Mouse (Mus musculus): ENCODE data around the gene Tbc1d2b. TPM values are rescaled to one million over a fixed set of nuclear protein-coding genes. Genes with fewer than 3 reads are reported as not detected.

The Tbc1d2b gene
- polyA plus RNA-seq, 1 experiment from 2014 or later = 20.9 TPM

DNA sequence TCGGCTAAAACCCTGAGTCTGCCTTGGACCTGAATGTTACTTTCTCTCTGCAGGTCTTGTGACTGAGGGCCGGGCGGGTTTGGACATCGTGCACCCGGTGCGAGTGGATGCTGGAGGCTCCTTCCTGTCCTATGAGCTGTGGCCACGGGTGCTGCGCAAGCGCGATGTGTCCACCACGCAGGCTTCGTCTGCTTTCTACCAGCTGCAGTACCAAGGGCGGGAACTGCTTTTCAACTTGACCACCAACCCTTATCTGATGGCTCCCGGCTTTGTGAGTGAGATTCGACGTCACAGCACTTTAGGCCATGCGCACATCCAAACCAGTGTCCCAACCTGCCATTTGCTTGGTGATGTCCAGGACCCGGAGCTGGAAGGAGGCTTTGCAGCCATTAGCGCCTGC lies 99.2 kb downstream of the Tbc1d2b start:
- ATAC-seq (replicated peaks; ENCODE audit: low FRiP score, low TSS enrichment, low read depth) (no peak), DNase-seq (ENCODE audit: low spot score) (no peak)
- H3K27me3 ChIP-seq (replicated peaks; ENCODE audit: control insufficient read depth, insufficient read depth, low read length) = no peaks in the 10 kb centered on the region
- 96% methylated on average over 19 of the region's 19 CpGs for WGBS
- H3K27ac ChIP-seq (ENCODE audit: low read depth) = no peak overlapping the region
- H3K4me2 ChIP-seq (ENCODE audit: low read length) = no peak overlapping the region
- H3K9me3 ChIP-seq (ENCODE audit: control insufficient read depth, low read length) = no peaks in the 10 kb centered on the region
- no peak overlapping the region for H3K9ac ChIP-seq (ENCODE audit: low read length)
- no peaks in the 10 kb centered on the region for H3K4me1 ChIP-seq (replicated peaks; ENCODE audit: control insufficient read depth, insufficient read depth, low read length)
- H3K4me3 ChIP-seq (ENCODE audit: low read depth, low read length) = no peak overlapping the region
- peaks cover 19% of the 10 kb centered on the region for H3K36me3 ChIP-seq (ENCODE audit: control insufficient read depth, insufficient read depth, low read length)

DNA sequence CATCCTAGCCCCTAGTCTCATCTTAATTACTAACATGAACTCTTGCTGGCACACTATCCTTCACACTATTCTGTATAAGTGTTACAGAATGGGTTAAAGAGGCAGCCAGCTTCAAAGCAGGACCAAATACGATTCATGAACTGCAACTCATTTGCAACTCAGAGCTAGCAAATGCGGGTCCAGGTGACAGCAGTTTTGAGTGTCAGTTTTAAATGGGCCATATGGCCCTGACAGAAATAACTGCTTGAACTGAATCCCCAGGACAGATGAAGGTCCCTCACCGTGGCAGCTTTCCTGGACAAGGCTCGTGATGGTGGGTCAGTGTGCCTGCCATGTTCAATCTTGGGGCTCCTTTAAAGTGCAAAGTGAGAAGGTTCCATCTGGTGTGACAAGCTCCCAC lies 100.6 kb downstream of the Tbc1d2b start:
- DNase-seq (ENCODE audit: low spot score) (no peak), ATAC-seq (replicated peaks; ENCODE audit: low FRiP score, low TSS enrichment, low read depth) (no peak)
- WGBS = 78% methylated on average over 4 of the region's 4 CpGs
- H3K27me3 ChIP-seq (replicated peaks; ENCODE audit: control insufficient read depth, insufficient read depth, low read length) = no peaks in the 10 kb centered on the region
- no peak overlapping the region for H3K27ac ChIP-seq (ENCODE audit: low read depth)
- H3K4me1 ChIP-seq (replicated peaks; ENCODE audit: control insufficient read depth, insufficient read depth, low read length) = no peaks in the 10 kb centered on the region
- no peak overlapping the region for H3K9ac ChIP-seq (ENCODE audit: low read length)
- H3K4me2 ChIP-seq (ENCODE audit: low read length) = no peak overlapping the region
- no peak overlapping the region for H3K4me3 ChIP-seq (ENCODE audit: low read depth, low read length)
- H3K36me3 ChIP-seq (ENCODE audit: control insufficient read depth, insufficient read depth, low read length) = peaks cover 18% of the 10 kb centered on the region
- no peaks in the 10 kb centered on the region for H3K9me3 ChIP-seq (ENCODE audit: control insufficient read depth, low read length)

DNA sequence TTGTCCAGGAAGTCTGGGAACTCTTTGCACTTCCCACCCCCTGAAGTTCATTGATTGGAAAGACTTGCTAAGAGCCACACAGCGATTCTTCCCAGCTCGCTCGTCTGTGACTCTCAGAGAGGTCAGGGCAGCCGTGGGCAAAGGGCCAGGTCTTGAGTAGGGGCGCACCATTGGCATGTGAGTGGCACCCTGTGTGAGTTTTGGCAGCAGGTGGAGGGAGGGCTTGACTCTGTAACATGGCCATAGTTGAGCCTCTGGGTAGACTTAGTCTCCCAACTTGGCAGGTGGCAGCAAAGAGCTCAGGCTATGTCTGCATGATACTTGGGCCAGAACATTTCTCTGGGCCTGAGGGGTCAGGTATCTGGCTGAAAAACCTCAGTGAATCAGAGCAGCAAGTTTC lies 104.0 kb downstream of the Tbc1d2b start:
- DNase-seq (ENCODE audit: low spot score) (no peak), ATAC-seq (replicated peaks; ENCODE audit: low FRiP score, low TSS enrichment, low read depth) (no peak)
- Histone ChIP-seq H3K27ac (ENCODE audit: low read depth) (no peak overlapping the region), H3K9ac (ENCODE audit: low read length) (no peak overlapping the region), H3K4me1 (replicated peaks; ENCODE audit: control insufficient read depth, insufficient read depth, low read length) (peaks cover 8% of the 10 kb centered on the region; the same call in 1 of the 2 replicates), H3K36me3 (ENCODE audit: control insufficient read depth, insufficient read depth, low read length) (peaks cover 2% of the 10 kb centered on the region; the same call in 1 of the 2 replicates), H3K4me2 (ENCODE audit: low read length) (no peak overlapping the region), H3K4me3 (ENCODE audit: low read depth, low read length) (no peak overlapping the region), H3K9me3 (ENCODE audit: control insufficient read depth, low read length) (no peaks in the 10 kb centered on the region), H3K27me3 (replicated peaks; ENCODE audit: control insufficient read depth, insufficient read depth, low read length) (no peaks in the 10 kb centered on the region)
- 77% methylated on average over 5 of the region's 5 CpGs for WGBS

DNA sequence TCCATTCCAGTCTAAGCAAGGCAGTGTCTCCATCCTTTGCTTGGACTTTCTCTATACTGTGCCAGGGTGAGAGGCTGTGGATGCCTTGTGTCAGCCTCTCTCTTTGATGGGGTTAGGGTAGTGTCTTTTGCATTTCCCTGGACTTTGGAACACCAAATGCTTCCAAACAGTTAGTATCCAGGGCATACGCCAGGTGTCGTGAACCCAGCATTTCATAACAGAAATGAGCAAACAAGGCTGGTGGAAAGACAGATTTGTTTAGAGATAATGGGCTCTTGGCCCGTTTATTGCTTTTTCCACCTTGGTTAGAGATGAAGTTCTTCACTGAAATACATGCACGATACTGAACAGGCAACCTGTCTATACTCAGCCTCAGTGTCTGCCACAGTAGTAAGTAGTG lies 105.0 kb downstream of the Tbc1d2b start:
- H3K36me3 ChIP-seq (ENCODE audit: control insufficient read depth, insufficient read depth, low read length) = no peaks in the 10 kb centered on the region
- WGBS = 78% methylated on average over 4 of the region's 4 CpGs
- no peak overlapping the region for H3K4me2 ChIP-seq (ENCODE audit: low read length)
- H3K9ac ChIP-seq (ENCODE audit: low read length) = no peak overlapping the region
- peaks cover 8% of the 10 kb centered on the region; the same call in 1 of the 2 replicates for H3K4me1 ChIP-seq (replicated peaks; ENCODE audit: control insufficient read depth, insufficient read depth, low read length)
- no peak for ATAC-seq (replicated peaks; ENCODE audit: low FRiP score, low TSS enrichment, low read depth)
- no peak for DNase-seq (ENCODE audit: low spot score)
- no peak overlapping the region for H3K4me3 ChIP-seq (ENCODE audit: low read depth, low read length)
- H3K27me3 ChIP-seq (replicated peaks; ENCODE audit: control insufficient read depth, insufficient read depth, low read length) = no peaks in the 10 kb centered on the region
- H3K27ac ChIP-seq (ENCODE audit: low read depth) = no peak overlapping the region
- H3K9me3 ChIP-seq (ENCODE audit: control insufficient read depth, low read length) = no peaks in the 10 kb centered on the region

DNA sequence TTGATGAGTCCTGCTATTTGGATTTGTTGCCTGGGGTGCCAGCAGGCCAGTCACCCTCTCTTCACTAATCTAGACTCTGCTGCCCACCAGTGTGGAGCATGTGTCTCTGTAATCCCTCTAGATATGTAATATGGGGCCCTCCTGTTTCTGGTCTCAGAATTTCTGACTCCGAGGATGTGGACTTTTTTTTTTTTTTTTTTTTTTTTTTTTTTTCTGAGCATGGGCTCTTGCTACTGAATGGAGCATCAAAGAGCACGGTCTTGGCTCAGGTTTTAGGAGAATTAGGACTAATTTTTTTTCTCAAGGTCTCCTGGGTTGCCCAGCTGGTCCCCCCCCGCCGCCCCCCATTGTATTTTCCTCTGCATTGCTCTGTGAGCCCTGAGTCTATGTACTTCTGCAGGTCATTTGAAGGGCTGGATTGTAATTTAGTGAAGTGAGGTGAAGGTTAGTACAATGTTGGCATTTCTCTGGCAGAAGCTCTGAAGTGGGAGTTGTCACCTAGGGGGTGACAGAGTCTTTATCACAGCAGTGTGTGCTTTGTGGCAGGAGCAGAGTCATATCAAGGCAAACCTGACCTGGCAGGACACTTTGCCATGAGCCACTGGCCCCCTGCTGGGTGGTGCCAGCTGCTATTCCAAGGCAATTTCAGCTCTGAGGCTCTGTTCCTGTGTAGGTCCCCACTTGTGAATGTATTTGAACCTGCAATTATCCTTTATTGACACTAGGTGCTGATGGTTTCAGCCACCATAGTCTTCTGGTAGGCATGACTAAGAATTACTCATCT lies 105.7 kb downstream of the Tbc1d2b start:
- WGBS = 60% methylated on average over 4 of the region's 4 CpGs
- DNase-seq (ENCODE audit: low spot score) (no peak), ATAC-seq (replicated peaks; ENCODE audit: low FRiP score, low TSS enrichment, low read depth) (no peak)
- Histone ChIP-seq H3K27ac (ENCODE audit: low read depth) (no peak overlapping the region), H3K9ac (ENCODE audit: low read length) (no peak overlapping the region), H3K9me3 (ENCODE audit: control insufficient read depth, low read length) (0 out of 2 replicates have a peak, but pooled peaks cover 4% of the 10 kb centered on the region), H3K36me3 (ENCODE audit: control insufficient read depth, insufficient read depth, low read length) (no peaks in the 10 kb centered on the region), H3K4me2 (ENCODE audit: low read length) (peak overlapping the region; percentile 87), H3K27me3 (replicated peaks; ENCODE audit: control insufficient read depth, insufficient read depth, low read length) (no peaks in the 10 kb centered on the region), H3K4me1 (replicated peaks; ENCODE audit: control insufficient read depth, insufficient read depth, low read length) (peaks cover 8% of the 10 kb centered on the region; the same call in 1 of the 2 replicates), H3K4me3 (ENCODE audit: low read depth, low read length) (peak overlapping the region; percentile 79; the same call in 1 of the 2 replicates)

DNA sequence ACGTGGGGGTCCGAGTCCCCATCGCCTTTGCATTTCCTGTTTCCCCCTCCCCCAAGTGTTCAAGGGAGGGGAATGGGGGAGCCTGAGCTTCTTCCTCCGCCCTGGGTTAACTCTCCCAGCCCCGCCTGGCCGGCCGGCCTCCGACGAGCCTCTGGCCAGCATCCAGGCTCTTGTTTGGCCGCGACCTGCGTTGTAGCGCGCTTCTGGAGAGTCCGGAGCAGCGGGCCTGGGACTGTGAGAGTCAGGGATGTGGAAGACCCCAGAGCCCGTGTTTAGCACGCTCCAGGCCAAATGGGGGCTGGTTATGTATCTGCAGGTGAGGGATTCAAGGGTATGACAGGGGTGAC lies 106.9 kb downstream of the Tbc1d2b start:
- H3K27ac ChIP-seq (ENCODE audit: low read depth) = peak overlapping the region; percentile 82
- no peaks in the 10 kb centered on the region for H3K36me3 ChIP-seq (ENCODE audit: control insufficient read depth, insufficient read depth, low read length)
- DNase-seq (ENCODE audit: low spot score) (no peak), ATAC-seq (replicated peaks; ENCODE audit: low FRiP score, low TSS enrichment, low read depth) (no peak; the same call in 1 of the 2 replicates)
- no peaks in the 10 kb centered on the region for H3K27me3 ChIP-seq (replicated peaks; ENCODE audit: control insufficient read depth, insufficient read depth, low read length)
- WGBS = 2% methylated on average over 18 of the region's 18 CpGs
- H3K9me3 ChIP-seq (ENCODE audit: control insufficient read depth, low read length) = 0 out of 2 replicates have a peak, but pooled peaks cover 5% of the 10 kb centered on the region
- peak overlapping the region; percentile 79 for H3K4me3 ChIP-seq (ENCODE audit: low read depth, low read length)
- H3K4me1 ChIP-seq (replicated peaks; ENCODE audit: control insufficient read depth, insufficient read depth, low read length) = peaks cover 8% of the 10 kb centered on the region; the same call in 1 of the 2 replicates
- H3K9ac ChIP-seq (ENCODE audit: low read length) = peak overlapping the region; percentile 76
- peak overlapping the region; percentile 87 for H3K4me2 ChIP-seq (ENCODE audit: low read length)

DNA sequence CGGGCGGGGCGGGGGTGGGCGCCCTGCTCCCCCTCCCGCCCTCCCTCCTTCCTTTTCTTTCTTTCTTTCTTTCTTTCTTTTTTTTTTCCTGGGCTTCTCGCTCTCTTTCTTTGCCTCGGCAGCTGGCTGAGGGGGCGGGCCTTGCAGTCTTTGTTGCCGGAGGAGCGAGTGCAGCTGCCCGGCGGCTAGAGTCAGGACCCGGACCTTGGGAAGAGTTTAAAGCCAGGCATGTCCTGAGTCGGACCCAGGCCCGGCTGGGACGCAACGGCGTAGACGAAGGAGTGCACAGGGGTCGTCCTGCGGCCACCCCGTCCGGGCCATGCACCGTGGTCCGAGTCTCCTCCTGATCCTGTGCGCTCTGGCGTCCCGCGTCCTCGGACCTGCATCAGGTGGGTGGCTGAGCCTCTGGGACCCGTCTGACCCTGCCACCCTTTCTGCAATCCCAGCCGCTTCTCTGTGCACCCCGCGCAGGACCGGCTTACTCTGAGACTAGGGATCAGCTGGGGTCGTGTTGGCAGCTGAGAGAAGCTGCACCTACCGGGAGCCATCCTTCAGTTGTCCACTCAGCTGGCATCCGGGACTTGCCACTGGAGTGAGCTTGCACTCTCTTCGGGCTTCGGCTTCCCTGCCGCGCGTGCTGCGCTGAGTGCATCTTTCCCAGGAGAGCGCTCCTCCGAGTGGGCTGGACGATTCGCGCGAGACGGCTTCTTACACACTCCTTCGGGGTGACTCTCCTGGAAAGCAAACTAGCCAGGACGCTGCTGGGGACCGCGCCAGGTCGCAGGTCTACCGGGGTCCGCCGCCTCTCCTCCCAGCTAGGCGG lies 107.5 kb downstream of the Tbc1d2b start, which contains the start of gene Adamts7:
TSS of gene Adamts7 (plus strand) at position 144 of the 823 bp plus-strand sequence.
- H3K4me2 ChIP-seq (ENCODE audit: low read length) = peak within 1 kb of the TSS; percentile 87
- under 1% methylated on average over 54 of the region's 60 CpGs for WGBS
- peak; percentile 84 for DNase-seq (ENCODE audit: low spot score)
- peak within 1 kb of the TSS; percentile 76 for H3K9ac ChIP-seq (ENCODE audit: low read length)
- H3K27ac ChIP-seq (ENCODE audit: low read depth) = peak within 1 kb of the TSS; percentile 82
- peak; percentile 70 for ATAC-seq (replicated peaks; ENCODE audit: low FRiP score, low TSS enrichment, low read depth)
- H3K36me3 ChIP-seq (ENCODE audit: control insufficient read depth, insufficient read depth, low read length) = no peaks in the 10 kb centered on the region
- H3K4me1 ChIP-seq (replicated peaks; ENCODE audit: control insufficient read depth, insufficient read depth, low read length) = peaks cover 8% of the 10 kb centered on the region; the same call in 1 of the 2 replicates
- H3K9me3 ChIP-seq (ENCODE audit: control insufficient read depth, low read length) = 0 out of 2 replicates have a peak, but pooled peaks cover 5% of the 10 kb centered on the region
- peak within 1 kb of the TSS; percentile 79 for H3K4me3 ChIP-seq (ENCODE audit: low read depth, low read length)
- no peaks in the 10 kb centered on the region for H3K27me3 ChIP-seq (replicated peaks; ENCODE audit: control insufficient read depth, insufficient read depth, low read length)

DNA sequence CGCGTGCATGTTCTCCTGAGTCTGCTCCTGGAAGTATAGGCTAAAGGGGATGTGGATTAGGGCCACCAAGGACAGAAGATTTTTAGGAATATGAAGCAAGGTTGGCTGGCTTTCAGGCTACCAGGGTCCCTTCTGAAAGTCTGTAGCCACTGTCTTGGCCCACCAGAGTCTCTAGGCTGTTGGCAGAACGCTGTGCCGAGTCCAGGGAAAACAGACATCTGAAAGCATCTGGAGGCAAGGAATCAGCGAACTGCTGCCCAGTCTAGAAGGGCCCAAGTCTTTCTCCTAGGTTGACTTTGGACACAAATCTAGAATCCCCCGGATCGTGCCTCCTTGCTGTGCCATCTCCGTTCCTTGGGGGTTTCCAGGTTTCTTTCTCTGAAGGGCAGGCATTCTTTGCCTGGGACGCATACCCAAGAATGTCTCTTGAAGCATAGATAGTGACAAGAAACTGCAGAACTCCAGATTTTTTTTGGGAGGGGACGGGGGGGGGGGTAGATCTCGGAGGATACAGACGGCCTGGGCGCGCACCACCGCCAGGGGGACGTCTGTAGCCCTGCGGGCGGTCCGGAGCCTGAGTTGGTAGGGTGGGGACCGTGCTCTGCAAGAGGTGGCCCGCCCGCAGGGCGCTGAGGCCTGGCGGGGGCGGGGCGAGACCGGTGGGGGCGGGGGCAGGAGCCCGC lies 108.2 kb downstream of the Tbc1d2b start:
- peak; percentile 60 for DNase-seq (ENCODE audit: low spot score)
- no peaks in the 10 kb centered on the region for H3K36me3 ChIP-seq (ENCODE audit: control insufficient read depth, insufficient read depth, low read length)
- peak overlapping the region; percentile 82; the same call in 1 of the 2 replicates for H3K27ac ChIP-seq (ENCODE audit: low read depth)
- H3K9me3 ChIP-seq (ENCODE audit: control insufficient read depth, low read length) = 0 out of 2 replicates have a peak, but pooled peaks cover 5% of the 10 kb centered on the region
- H3K27me3 ChIP-seq (replicated peaks; ENCODE audit: control insufficient read depth, insufficient read depth, low read length) = no peaks in the 10 kb centered on the region
- peak overlapping the region; percentile 79 for H3K4me3 ChIP-seq (ENCODE audit: low read depth, low read length)
- 8% methylated on average over 28 of the region's 29 CpGs for WGBS
- peak overlapping the region; percentile 87 for H3K4me2 ChIP-seq (ENCODE audit: low read length)
- peaks cover 8% of the 10 kb centered on the region; the same call in 1 of the 2 replicates for H3K4me1 ChIP-seq (replicated peaks; ENCODE audit: control insufficient read depth, insufficient read depth, low read length)
- peak overlapping the region; percentile 76 for H3K9ac ChIP-seq (ENCODE audit: low read length)
- ATAC-seq (replicated peaks; ENCODE audit: low FRiP score, low TSS enrichment, low read depth) = peak; percentile 91
